Mouse (Mus musculus) forebrain, embryonic 15.5 days (tissue): ENCODE measurements around the gene Ablim2. TPM values are rescaled to one million over a fixed set of nuclear protein-coding genes. Genes with fewer than 3 reads are reported as not detected.

Experiments used
- ATAC-seq: fragments of 200-750 bp; cut with Nextera tagmentation; replicated peaks from 2 replicates; pipeline ENCODE4 v1.8.0; 2017; ENCODE audit warnings: mild to moderate bottlenecking, moderate TSS enrichment, moderate library complexity
- H3K27ac ChIP-seq: fragments of 300-500 bp; sonication (generic); replicated peaks from 2 replicates; pipeline ENCODE4 v1.5.1; 2015; ENCODE audit warnings: mild to moderate bottlenecking, inconsistent platforms
- H3K27me3 ChIP-seq: fragments of 300-500 bp; sonication (generic); 2 replicates; pipeline ENCODE4 v1.6.1; 2015; ENCODE audit warnings: inconsistent platforms
- H3K36me3 ChIP-seq: fragments of 300-500 bp; sonication (generic); 2 replicates; pipeline ENCODE4 v1.6.1; 2015; ENCODE audit warnings: mild to moderate bottlenecking, inconsistent platforms
- H3K4me1 ChIP-seq: fragments of 300-500 bp; sonication (generic); 2 replicates; pipeline ENCODE4 v1.6.1; 2015; ENCODE audit warnings: inconsistent platforms
- H3K4me2 ChIP-seq: fragments of 300-500 bp; sonication (generic); replicated peaks from 2 replicates; pipeline ENCODE4 v1.6.1; 2015; ENCODE audit warnings: mild to moderate bottlenecking, inconsistent platforms
- H3K4me3 ChIP-seq: fragments of 300-500 bp; sonication (generic); 2 replicates; pipeline ENCODE4 v1.5.1; 2015; ENCODE audit warnings: mild to moderate bottlenecking, inconsistent platforms
- H3K9ac ChIP-seq: fragments of 300-500 bp; sonication (generic); replicated peaks from 2 replicates; pipeline ENCODE4 v1.6.1; 2015; ENCODE audit warnings: mild to moderate bottlenecking, inconsistent platforms
- H3K9me3 ChIP-seq: fragments of 300-500 bp; sonication (generic); 2 replicates; pipeline ENCODE4 v1.6.1; 2016; ENCODE audit warnings: inconsistent platforms
- WGBS: fragments of 180-500 bp; shearing (Covaris S2); methylation state at CpG from one replicate; pipeline ENCODE4 v1.1.7; 2015; ENCODE audit warnings: mixed read lengths; 5-methylcytosine and 5-hydroxymethylcytosine counted together
- polyA plus RNA-seq: library from polyadenylated mRNA; unstranded; fragments of >200 nt; fragmentation: Nextera tagmentation; extraction: Ambion mirVana; gene quantifications from 2 replicates; pipeline ENCODE4 v1.2.1, GENCODE M21; 2015

Ablim2 gene
- polyA plus RNA-seq, 1 experiment from 2014 or later, result 8.5 TPM

GRCm38 (mm10) chr5:35782648-35783180 is 25.0 kb downstream of the Ablim2 start:
- H3K9ac ChIP-seq, result no peak overlapping the region
- H3K27ac ChIP-seq, result no peak overlapping the region
- no peak for ATAC-seq
- no peak overlapping the region for H3K4me2 ChIP-seq
- no peaks in the 10 kb centered on the region for H3K36me3 ChIP-seq
- H3K9me3 ChIP-seq, result no peaks in the 10 kb centered on the region
- H3K4me3 ChIP-seq, result no peak overlapping the region
- 64% methylated on average over 10 of the region's 10 CpGs for WGBS
- no peaks in the 10 kb centered on the region for H3K4me1 ChIP-seq
- H3K27me3 ChIP-seq, result no peaks in the 10 kb centered on the region

- Histone ChIP-seq H3K27me3 (no peaks in the 10 kb centered on the region), H3K9me3 (no peaks in the 10 kb centered on the region), H3K36me3 (no peaks in the 10 kb centered on the region), H3K4me2 (no peak overlapping the region), H3K4me3 (no peak overlapping the region), H3K27ac (no peak overlapping the region), H3K4me1 (no peaks in the 10 kb centered on the region), H3K9ac (no peak overlapping the region)
- no peak for ATAC-seq
- 79% methylated on average over 7 of the region's 7 CpGs for WGBS
Observed at GRCm38 (mm10) chr5:35785853-35786252, 28.2 kb downstream of the Ablim2 start.

GRCm38 (mm10) chr5:35787847-35788246 is 30.2 kb downstream of the Ablim2 start:
- no peaks in the 10 kb centered on the region for H3K36me3 ChIP-seq
- H3K9ac ChIP-seq, result no peak overlapping the region
- no peaks in the 10 kb centered on the region for H3K27me3 ChIP-seq
- no peak overlapping the region for H3K27ac ChIP-seq
- WGBS, result 87% methylated on average over 12 of the region's 12 CpGs
- H3K9me3 ChIP-seq, result no peaks in the 10 kb centered on the region
- ATAC-seq, result no peak
- H3K4me2 ChIP-seq, result no peak overlapping the region
- no peaks in the 10 kb centered on the region for H3K4me1 ChIP-seq
- no peak overlapping the region for H3K4me3 ChIP-seq

GRCm38 (mm10) chr5:35788719-35789118 is 31.0 kb downstream of the Ablim2 start:
- H3K9me3 ChIP-seq, result no peaks in the 10 kb centered on the region
- 83% methylated on average over 6 of the region's 6 CpGs for WGBS
- no peak overlapping the region for H3K9ac ChIP-seq
- no peaks in the 10 kb centered on the region for H3K27me3 ChIP-seq
- H3K27ac ChIP-seq, result no peak overlapping the region
- H3K36me3 ChIP-seq, result no peaks in the 10 kb centered on the region
- no peaks in the 10 kb centered on the region for H3K4me1 ChIP-seq
- no peak for ATAC-seq
- H3K4me2 ChIP-seq, result no peak overlapping the region
- H3K4me3 ChIP-seq, result no peak overlapping the region

GRCm38 (mm10) chr5:35789697-35790096 is 32.0 kb downstream of the Ablim2 start:
- Histone ChIP-seq H3K4me2 (no peak overlapping the region), H3K4me3 (no peak overlapping the region), H3K4me1 (no peaks in the 10 kb centered on the region), H3K9ac (no peak overlapping the region), H3K27ac (no peak overlapping the region), H3K27me3 (no peaks in the 10 kb centered on the region), H3K9me3 (no peaks in the 10 kb centered on the region), H3K36me3 (no peaks in the 10 kb centered on the region)
- 88% methylated on average over 3 of the region's 3 CpGs for WGBS
- no peak for ATAC-seq

- Histone ChIP-seq H3K27me3 (no peaks in the 10 kb centered on the region), H3K27ac (no peak overlapping the region), H3K4me2 (no peak overlapping the region), H3K4me3 (no peak overlapping the region), H3K4me1 (no peaks in the 10 kb centered on the region), H3K36me3 (no peaks in the 10 kb centered on the region), H3K9me3 (no peaks in the 10 kb centered on the region), H3K9ac (no peak overlapping the region)
- ATAC-seq, result no peak
- 49% methylated on average over 10 of the region's 10 CpGs for WGBS
Observed at GRCm38 (mm10) chr5:35790387-35791065, 32.8 kb downstream of the Ablim2 start.

- no peaks in the 10 kb centered on the region for H3K9me3 ChIP-seq
- H3K4me2 ChIP-seq, result no peak overlapping the region
- H3K27ac ChIP-seq, result no peak overlapping the region
- H3K9ac ChIP-seq, result no peak overlapping the region
- H3K27me3 ChIP-seq, result no peaks in the 10 kb centered on the region
- no peak for ATAC-seq
- WGBS, result 85% methylated on average over 4 of the region's 4 CpGs
- H3K4me3 ChIP-seq, result no peak overlapping the region
- no peaks in the 10 kb centered on the region for H3K36me3 ChIP-seq
- no peaks in the 10 kb centered on the region for H3K4me1 ChIP-seq
Observed at GRCm38 (mm10) chr5:35793971-35794370, 36.3 kb downstream of the Ablim2 start.

- Histone ChIP-seq H3K4me2 (no peak overlapping the region), H3K4me3 (no peak overlapping the region), H3K27ac (no peak overlapping the region), H3K36me3 (no peaks in the 10 kb centered on the region), H3K9me3 (no peaks in the 10 kb centered on the region), H3K27me3 (no peaks in the 10 kb centered on the region), H3K4me1 (no peaks in the 10 kb centered on the region), H3K9ac (no peak overlapping the region)
- 68% methylated on average over 4 of the region's 4 CpGs for WGBS
- no peak for ATAC-seq
Observed at GRCm38 (mm10) chr5:35794942-35795341, 37.3 kb downstream of the Ablim2 start.

- H3K27me3 ChIP-seq, result no peaks in the 10 kb centered on the region
- H3K4me3 ChIP-seq, result no peak overlapping the region
- 61% methylated on average over 7 of the region's 7 CpGs for WGBS
- no peak; the same call in 1 of the 2 replicates for ATAC-seq
- H3K4me2 ChIP-seq, result no peak overlapping the region
- no peak overlapping the region for H3K27ac ChIP-seq
- no peaks in the 10 kb centered on the region for H3K9me3 ChIP-seq
- H3K4me1 ChIP-seq, result no peaks in the 10 kb centered on the region
- H3K36me3 ChIP-seq, result no peaks in the 10 kb centered on the region
- no peak overlapping the region for H3K9ac ChIP-seq
Observed at GRCm38 (mm10) chr5:35795481-35796048, 37.9 kb downstream of the Ablim2 start.

GRCm38 (mm10) chr5:35796136-35796535 is 38.5 kb downstream of the Ablim2 start:
- H3K9me3 ChIP-seq, result no peaks in the 10 kb centered on the region
- no peaks in the 10 kb centered on the region for H3K4me1 ChIP-seq
- no peak overlapping the region for H3K4me2 ChIP-seq
- H3K27me3 ChIP-seq, result no peaks in the 10 kb centered on the region
- no peaks in the 10 kb centered on the region for H3K36me3 ChIP-seq
- no peak overlapping the region for H3K27ac ChIP-seq
- H3K4me3 ChIP-seq, result no peak overlapping the region
- no peak for ATAC-seq
- H3K9ac ChIP-seq, result no peak overlapping the region
- WGBS, result 74% methylated on average over 5 of the region's 5 CpGs

GRCm38 (mm10) chr5:35799090-35799489 is 41.4 kb downstream of the Ablim2 start:
- 59% methylated on average over 5 of the region's 5 CpGs for WGBS
- Histone ChIP-seq H3K4me1 (no peaks in the 10 kb centered on the region), H3K9ac (no peak overlapping the region), H3K9me3 (no peaks in the 10 kb centered on the region), H3K36me3 (no peaks in the 10 kb centered on the region), H3K4me3 (no peak overlapping the region), H3K4me2 (no peak overlapping the region), H3K27me3 (no peaks in the 10 kb centered on the region), H3K27ac (no peak overlapping the region)
- ATAC-seq, result no peak

GRCm38 (mm10) chr5:35803416-35803815 is 45.7 kb downstream of the Ablim2 start:
- Histone ChIP-seq H3K4me2 (no peak overlapping the region), H3K9me3 (no peaks in the 10 kb centered on the region), H3K4me1 (no peaks in the 10 kb centered on the region), H3K9ac (no peak overlapping the region), H3K27ac (no peak overlapping the region), H3K27me3 (no peaks in the 10 kb centered on the region), H3K4me3 (no peak overlapping the region), H3K36me3 (no peaks in the 10 kb centered on the region)
- ATAC-seq, result no peak
- WGBS, result 86% methylated on average over 5 of the region's 5 CpGs

- H3K4me2 ChIP-seq, result no peak overlapping the region
- no peak overlapping the region for H3K9ac ChIP-seq
- H3K4me3 ChIP-seq, result no peak overlapping the region
- H3K27me3 ChIP-seq, result no peaks in the 10 kb centered on the region
- no peak overlapping the region for H3K27ac ChIP-seq
- H3K9me3 ChIP-seq, result no peaks in the 10 kb centered on the region
- ATAC-seq, result no peak
- no peaks in the 10 kb centered on the region for H3K4me1 ChIP-seq
- 95% methylated on average over 4 of the region's 4 CpGs for WGBS
- no peaks in the 10 kb centered on the region for H3K36me3 ChIP-seq
Observed at GRCm38 (mm10) chr5:35804685-35805084, 47.0 kb downstream of the Ablim2 start.
